Mouse (Mus musculus): ENCODE measurements around the gene Kat5. TPM values are rescaled to one million over a fixed set of nuclear protein-coding genes. Genes with fewer than 3 reads are reported as not detected.

The Kat5 gene
- polyA plus RNA-seq, 1 experiment from 2014 or later: 61.3 TPM

GRCm38 (mm10) chr19:5620007-5620406 is 10.0 kb upstream of the Kat5 start:
- 87% methylated on average over 4 of the region's 4 CpGs for WGBS
- Histone ChIP-seq H3K27me3 (0 out of 2 replicates have a peak, but pooled peaks cover 4% of the 10 kb centered on the region), H3K4me3 (no peak overlapping the region)

GRCm38 (mm10) chr19:5614953-5615352 is 4.9 kb upstream of the Kat5 start:
- Histone ChIP-seq H3K4me3 (no peak overlapping the region), H3K36me3 (no peaks in the 10 kb centered on the region), H3K4me2 (replicated peaks) (no peak overlapping the region), H3K27me3 (0 out of 2 replicates have a peak, but pooled peaks cover 4% of the 10 kb centered on the region), H3K4me1 (peaks cover 5% of the 10 kb centered on the region), H3K9ac (no peak overlapping the region), H3K9me3 (no peaks in the 10 kb centered on the region), H3K27ac (no peak overlapping the region)
- WGBS: 64% methylated on average over 2 of the region's 2 CpGs
- ATAC-seq (ENCODE audit: insufficient number of reproducible peaks, insufficient read depth, low FRiP score, low TSS enrichment): no peak

More at GRCm38 (mm10) chr19:5620007-5620406, 10.0 kb upstream of the Kat5 start:
- H3K36me3 ChIP-seq: no peaks in the 10 kb centered on the region
- no peak overlapping the region for H3K27ac ChIP-seq
- H3K9ac ChIP-seq: no peak overlapping the region
- H3K4me2 ChIP-seq (replicated peaks): no peak overlapping the region
- no peak for ATAC-seq (ENCODE audit: insufficient number of reproducible peaks, insufficient read depth, low FRiP score, low TSS enrichment)
- H3K9me3 ChIP-seq: no peaks in the 10 kb centered on the region
- no peaks in the 10 kb centered on the region for H3K4me1 ChIP-seq

DNA sequence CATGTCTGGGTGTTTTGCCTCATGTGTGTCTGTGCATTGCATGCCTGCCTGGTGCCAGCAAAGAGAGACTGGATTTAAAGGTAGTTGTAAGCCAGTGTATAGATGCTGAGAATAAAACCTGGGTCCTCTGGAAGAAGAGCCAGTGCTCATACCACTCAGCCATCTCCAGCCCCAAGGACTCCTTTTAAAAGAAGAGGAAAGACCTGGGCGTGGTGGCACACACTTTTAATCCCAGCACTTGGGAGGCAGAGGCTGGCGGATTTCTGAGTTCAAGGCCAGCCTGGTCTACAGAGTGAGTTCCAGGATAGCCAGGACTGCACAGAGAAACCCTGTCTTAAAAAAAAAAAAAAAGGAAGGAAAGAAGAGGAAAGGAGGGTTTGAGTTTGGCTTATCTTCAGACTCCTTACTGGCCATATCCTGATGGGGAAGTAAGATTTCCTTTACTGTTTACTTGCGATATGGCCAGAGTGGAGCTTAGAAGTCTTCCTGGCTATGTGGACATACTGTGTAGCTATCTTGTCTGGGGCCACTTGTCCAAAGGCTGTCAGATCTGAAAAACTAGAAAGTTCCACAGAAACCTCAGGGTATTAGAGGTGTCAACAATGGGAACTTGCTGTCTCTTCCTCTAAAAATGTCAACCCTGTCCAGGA is 2.9 kb upstream of the Kat5 start:
- WGBS: 61% methylated on average over 3 of the region's 3 CpGs
- no peak overlapping the region for H3K4me3 ChIP-seq
- H3K9me3 ChIP-seq: no peaks in the 10 kb centered on the region
- peaks cover 19% of the 10 kb centered on the region for H3K4me1 ChIP-seq
- no peak overlapping the region for H3K27ac ChIP-seq
- H3K4me2 ChIP-seq (replicated peaks): no peak overlapping the region
- peaks cover 11% of the 10 kb centered on the region for H3K36me3 ChIP-seq
- 0 out of 2 replicates have a peak, but pooled peaks cover 4% of the 10 kb centered on the region for H3K27me3 ChIP-seq
- no peak for ATAC-seq (ENCODE audit: insufficient number of reproducible peaks, insufficient read depth, low FRiP score, low TSS enrichment)
- H3K9ac ChIP-seq: no peak overlapping the region

- Histone ChIP-seq H3K36me3 (peaks cover 20% of the 10 kb centered on the region), H3K27ac (no peak overlapping the region), H3K9ac (no peak overlapping the region), H3K4me2 (replicated peaks) (no peak overlapping the region), H3K27me3 (0 out of 2 replicates have a peak, but pooled peaks cover 4% of the 10 kb centered on the region), H3K9me3 (no peaks in the 10 kb centered on the region), H3K4me3 (no peak overlapping the region), H3K4me1 (peaks cover 19% of the 10 kb centered on the region)
- WGBS: 73% methylated on average over 1 of the region's 1 CpGs
- no peak for ATAC-seq (ENCODE audit: insufficient number of reproducible peaks, insufficient read depth, low FRiP score, low TSS enrichment)
Observed at GRCm38 (mm10) chr19:5611973-5612372, 1.9 kb upstream of the Kat5 start.

DNA sequence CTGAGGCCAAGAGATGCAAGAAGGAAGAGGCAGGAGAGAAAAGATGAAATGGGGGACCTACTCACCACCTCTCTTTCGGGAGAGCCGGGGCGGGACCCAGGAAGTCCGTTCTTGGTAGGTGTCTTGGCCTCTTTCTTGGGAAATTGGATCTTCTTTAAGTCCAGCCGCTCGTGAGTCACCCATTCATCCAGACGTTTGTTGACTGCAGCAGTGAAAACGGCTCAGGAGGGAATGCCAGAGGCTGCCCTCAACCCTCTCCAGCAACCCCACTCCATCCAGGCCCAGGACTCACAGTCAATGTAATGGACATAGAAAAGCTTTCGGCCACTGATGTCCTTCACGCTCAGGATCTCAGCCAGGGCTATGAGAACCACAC is 878 bp downstream of the Kat5 start:
- Histone ChIP-seq H3K4me2 (replicated peaks) (peak overlapping the region; percentile 79), H3K4me3 (peak overlapping the region; percentile 54), H3K36me3 (peaks cover 48% of the 10 kb centered on the region), H3K27ac (peak overlapping the region; percentile 98), H3K9me3 (no peaks in the 10 kb centered on the region), H3K27me3 (no peaks in the 10 kb centered on the region), H3K4me1 (peaks cover 19% of the 10 kb centered on the region), H3K9ac (peak overlapping the region; percentile 65)
- no peak for ATAC-seq (ENCODE audit: insufficient number of reproducible peaks, insufficient read depth, low FRiP score, low TSS enrichment)
- WGBS: 56% methylated on average over 10 of the region's 10 CpGs

DNA sequence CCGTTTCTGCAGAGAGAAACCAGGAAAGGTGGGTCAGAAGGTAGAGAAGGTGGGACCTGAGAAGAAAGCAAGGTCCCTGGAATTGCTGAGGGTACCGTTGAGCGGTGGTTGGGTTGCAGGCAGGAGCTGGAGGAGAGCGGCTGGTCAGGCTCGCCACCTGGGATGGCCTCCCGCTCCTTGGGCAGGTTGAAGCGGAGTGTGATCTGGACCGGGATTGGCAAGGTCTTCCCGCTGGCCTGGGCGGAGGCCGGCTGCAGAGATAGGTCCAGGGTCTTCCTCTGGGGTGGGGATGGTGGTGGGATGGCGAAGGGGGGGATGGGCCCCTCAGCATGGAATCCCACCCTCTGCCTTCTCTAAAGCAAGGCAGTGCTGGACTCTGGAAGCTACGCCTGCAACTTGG is 1.3 kb downstream of the Kat5 start:
- Histone ChIP-seq H3K4me2 (replicated peaks) (peak overlapping the region; percentile 79), H3K4me1 (peaks cover 22% of the 10 kb centered on the region), H3K27me3 (no peaks in the 10 kb centered on the region), H3K36me3 (peaks cover 53% of the 10 kb centered on the region), H3K9me3 (no peaks in the 10 kb centered on the region), H3K9ac (peak overlapping the region; percentile 65; the same call in 1 of the 2 replicates), H3K4me3 (peak overlapping the region; percentile 54), H3K27ac (peak overlapping the region; percentile 98; the same call in 1 of the 2 replicates)
- no peak for ATAC-seq (ENCODE audit: insufficient number of reproducible peaks, insufficient read depth, low FRiP score, low TSS enrichment)
- 95% methylated on average over 13 of the region's 13 CpGs for WGBS

DNA sequence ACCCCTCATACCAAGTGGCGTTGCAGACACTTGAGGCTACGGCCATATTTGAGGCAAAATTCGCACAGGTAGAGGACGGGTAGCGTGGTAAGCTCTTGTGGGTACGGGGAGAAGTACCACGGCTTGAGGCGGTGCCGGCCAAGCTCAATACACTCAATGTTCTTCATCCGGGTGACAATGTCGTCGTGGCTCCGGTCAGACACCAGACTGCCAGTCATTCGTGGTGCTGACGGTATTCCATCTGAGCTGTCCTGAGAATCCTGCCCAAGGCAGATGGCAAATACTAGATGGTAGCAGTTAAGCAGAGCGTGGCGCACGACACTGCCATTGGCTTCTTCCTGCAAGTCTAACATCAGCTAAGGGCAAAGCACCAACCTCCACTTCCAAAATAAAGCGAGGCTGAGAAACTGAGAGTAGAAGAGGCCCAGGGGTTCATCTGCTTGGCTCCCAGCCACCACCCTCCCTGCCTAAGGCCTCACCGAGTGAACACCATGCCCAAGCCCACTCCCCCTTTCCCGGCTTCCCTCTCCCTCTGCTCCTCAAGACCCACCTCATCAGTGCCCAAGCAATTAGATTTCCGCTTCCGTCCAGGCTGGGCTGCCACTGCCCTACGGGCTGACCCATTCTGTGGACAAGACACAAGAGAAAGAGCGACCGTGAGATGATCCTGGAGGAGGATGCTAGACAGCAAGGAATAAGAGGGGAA is 2.2 kb downstream of the Kat5 start:
- no peaks in the 10 kb centered on the region for H3K27me3 ChIP-seq
- H3K36me3 ChIP-seq: peaks cover 61% of the 10 kb centered on the region
- no peak overlapping the region for H3K9ac ChIP-seq
- H3K4me3 ChIP-seq: 0 out of 2 replicates have a peak overlapping the region, but pooled peaks have one; percentile 54
- no peak overlapping the region for H3K27ac ChIP-seq
- ATAC-seq (ENCODE audit: insufficient number of reproducible peaks, insufficient read depth, low FRiP score, low TSS enrichment): no peak
- H3K4me2 ChIP-seq (replicated peaks): no peak overlapping the region; the same call in 1 of the 2 replicates
- 93% methylated on average over 26 of the region's 26 CpGs for WGBS
- no peaks in the 10 kb centered on the region for H3K9me3 ChIP-seq
- H3K4me1 ChIP-seq: peaks cover 30% of the 10 kb centered on the region

GRCm38 (mm10) chr19:5606196-5606595 is 3.8 kb downstream of the Kat5 start:
- no peak overlapping the region for H3K4me2 ChIP-seq (replicated peaks)
- no peak overlapping the region for H3K4me3 ChIP-seq
- peaks cover 35% of the 10 kb centered on the region for H3K4me1 ChIP-seq
- no peak overlapping the region for H3K27ac ChIP-seq
- H3K36me3 ChIP-seq: peaks cover 61% of the 10 kb centered on the region
- 90% methylated on average over 8 of the region's 8 CpGs for WGBS
- H3K9me3 ChIP-seq: no peaks in the 10 kb centered on the region
- no peak overlapping the region for H3K9ac ChIP-seq
- ATAC-seq (ENCODE audit: insufficient number of reproducible peaks, insufficient read depth, low FRiP score, low TSS enrichment): no peak
- no peaks in the 10 kb centered on the region for H3K27me3 ChIP-seq

DNA sequence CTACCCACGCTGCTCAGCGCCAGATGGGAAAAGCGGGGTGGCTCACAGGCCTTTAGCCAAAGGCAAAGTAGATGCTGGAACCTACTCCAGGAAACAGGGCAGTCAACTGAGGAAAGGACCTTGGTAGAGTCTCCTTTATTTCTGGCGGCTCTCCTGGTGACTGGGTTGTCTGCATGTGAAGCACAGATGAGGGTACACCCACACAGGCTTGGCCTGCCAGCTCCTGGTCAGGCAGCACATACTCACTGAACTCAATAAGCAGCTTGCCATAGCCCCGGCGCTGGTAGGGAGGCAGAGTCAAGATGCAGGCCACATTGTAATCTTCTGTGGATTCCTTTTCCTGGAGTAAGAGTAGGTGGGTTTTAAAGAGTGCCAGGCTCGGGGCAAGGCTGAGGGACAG is 4.9 kb downstream of the Kat5 start:
- H3K4me1 ChIP-seq: peaks cover 31% of the 10 kb centered on the region
- ATAC-seq (ENCODE audit: insufficient number of reproducible peaks, insufficient read depth, low FRiP score, low TSS enrichment): no peak
- H3K4me2 ChIP-seq (replicated peaks): no peak overlapping the region
- no peak overlapping the region for H3K4me3 ChIP-seq
- 94% methylated on average over 7 of the region's 7 CpGs for WGBS
- peaks cover 61% of the 10 kb centered on the region for H3K36me3 ChIP-seq
- no peak overlapping the region for H3K27ac ChIP-seq
- no peaks in the 10 kb centered on the region for H3K27me3 ChIP-seq
- no peaks in the 10 kb centered on the region for H3K9me3 ChIP-seq
- no peak overlapping the region for H3K9ac ChIP-seq

DNA sequence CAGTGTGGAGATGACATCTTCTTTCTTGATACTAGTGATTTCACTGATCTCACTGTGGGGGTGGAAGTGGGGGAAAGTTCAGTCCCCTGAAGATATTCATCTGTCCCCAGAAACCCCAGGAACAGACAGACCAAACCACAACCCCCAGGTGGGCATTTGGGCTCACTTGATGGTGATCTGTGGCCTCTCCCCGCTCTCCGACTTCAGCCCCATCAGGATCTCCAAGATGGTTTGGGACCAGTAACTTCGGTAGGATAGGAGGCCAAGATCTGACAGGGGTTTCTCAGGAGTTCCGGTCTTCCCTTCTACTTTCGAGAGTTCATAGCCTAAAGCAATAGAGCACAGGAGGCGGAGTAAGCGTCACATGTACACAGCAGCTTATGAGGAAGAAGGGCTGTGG is 6.4 kb downstream of the Kat5 start:
- 89% methylated on average over 7 of the region's 7 CpGs for WGBS
- Histone ChIP-seq H3K4me3 (no peak overlapping the region), H3K9ac (peak overlapping the region; percentile 2; the same call in 1 of the 2 replicates), H3K4me1 (peaks cover 24% of the 10 kb centered on the region), H3K27ac (no peak overlapping the region), H3K36me3 (peaks cover 58% of the 10 kb centered on the region), H3K27me3 (no peaks in the 10 kb centered on the region), H3K4me2 (replicated peaks) (no peak overlapping the region), H3K9me3 (no peaks in the 10 kb centered on the region)
- no peak for ATAC-seq (ENCODE audit: insufficient number of reproducible peaks, insufficient read depth, low FRiP score, low TSS enrichment)

DNA sequence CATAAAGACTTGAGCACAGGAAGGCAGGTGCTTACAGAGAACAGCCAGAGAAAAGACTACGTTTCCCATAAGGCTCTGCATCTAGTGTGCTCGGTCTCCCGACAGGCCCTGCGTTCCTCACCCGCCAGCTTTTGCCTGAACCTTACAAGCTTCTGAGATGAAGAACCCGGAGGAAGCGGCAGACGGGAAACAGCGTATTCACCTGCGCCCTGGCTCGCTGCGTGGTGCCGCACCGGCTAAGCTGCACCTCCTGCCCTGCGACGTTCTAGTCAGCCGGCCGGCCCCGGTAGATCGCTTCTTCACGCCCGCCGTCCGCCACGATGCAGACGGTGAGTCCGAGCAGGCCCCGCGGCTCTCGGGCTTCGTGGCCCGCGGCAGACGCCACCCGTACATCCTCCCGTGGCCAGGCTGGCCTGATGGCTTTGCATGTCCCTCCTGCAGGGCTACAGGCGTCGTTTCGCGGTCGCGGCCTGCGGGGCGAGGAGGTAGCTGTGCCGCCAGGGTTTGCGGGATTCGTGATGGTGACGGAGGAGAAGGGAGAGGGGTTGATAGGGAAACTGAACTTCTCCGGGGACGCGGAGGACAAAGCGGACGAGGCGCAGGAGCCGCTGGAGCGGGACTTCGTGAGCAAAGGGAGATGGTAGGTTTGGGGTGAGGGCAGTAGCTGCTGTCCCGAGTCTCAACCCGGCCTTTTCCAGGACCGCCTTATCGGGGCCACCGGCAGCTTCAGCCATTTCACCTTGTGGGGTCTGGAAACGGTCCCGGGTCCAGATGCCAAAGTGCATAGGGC is 8.1 kb downstream of the Kat5 start, which contains the start of gene Rnaseh2c:
TSS of gene Rnaseh2c (plus strand) at position 122 of the 790 bp plus-strand sequence.
- Histone ChIP-seq H3K27me3 (no peaks in the 10 kb centered on the region), H3K36me3 (peaks cover 41% of the 10 kb centered on the region), H3K9me3 (no peaks in the 10 kb centered on the region), H3K27ac (peak within 1 kb of the TSS; percentile 91), H3K4me2 (replicated peaks) (peak within 1 kb of the TSS; percentile 94), H3K9ac (peak within 1 kb of the TSS; percentile 97), H3K4me3 (peak within 1 kb of the TSS; percentile 91), H3K4me1 (peaks cover 16% of the 10 kb centered on the region)
- ATAC-seq (ENCODE audit: insufficient number of reproducible peaks, insufficient read depth, low FRiP score, low TSS enrichment): peak; percentile 87
- WGBS: under 1% methylated on average over 64 of the region's 64 CpGs

All from embryonic facial prominence, embryonic 12.5 days (tissue).